Mouse (Mus musculus) right cerebral cortex, adult 2 months (tissue): ENCODE measurements around the gene Iffo1.
A peak's percentile ranks its signal among the peaks of the same experiment; 100 is the strongest.

ENCODE experiments used
- DNase-seq, 2 experiments: peaks; one replicate each; pipeline ENCODE4 v3.0.0; 2021 to 2022; ENCODE audit warnings: low spot score in 2 of 2

Gene Iffo1

GRCm38 (mm10) chr6:125192016-125192714 is 47.1 kb downstream of the Iffo1 start:
- peak; percentile 91 to 92 for DNase-seq

- DNase-seq, result no peak
Measured at GRCm38 (mm10) chr6:125192841-125193240, 47.8 kb downstream of the Iffo1 start.

GRCm38 (mm10) chr6:125193390-125193789 is 48.3 kb downstream of the Iffo1 start:
- no peak for DNase-seq

GRCm38 (mm10) chr6:125195541-125196075 is 50.6 kb downstream of the Iffo1 start:
- no peak for DNase-seq

GRCm38 (mm10) chr6:125196301-125196700 is 51.3 kb downstream of the Iffo1 start:
- DNase-seq, result no peak

- no peak for DNase-seq
Measured at GRCm38 (mm10) chr6:125197166-125197565, 52.1 kb downstream of the Iffo1 start.

GRCm38 (mm10) chr6:125210436-125210835 is 65.4 kb downstream of the Iffo1 start:
- DNase-seq, result no peak
